Mouse (Mus musculus): ENCODE data around the gene Ctbs. TPM values are rescaled to one million over a fixed set of nuclear protein-coding genes. Genes with fewer than 3 reads are reported as not detected.

Gene Ctbs
- 4.4 and 5.2 TPM in 2 replicates for polyA plus RNA-seq (2016; fragmentation: Nextera tagmentation; extraction: Ambion mirVana)

GRCm38 (mm10) chr3:146449745-146450250, at the start of gene Ctbs:
Gene Ctbs (plus strand): TSS chr3:146449795.
- H3K9me3 ChIP-seq, result no peaks in the 10 kb centered on the region

GRCm38 (mm10) chr3:146403770-146404169, 45.8 kb upstream of the Ctbs start:
- WGBS, result 44% methylated on average over 3 of the region's 3 CpGs
- peaks cover 7% of the 10 kb centered on the region; the same call in 1 of the 2 replicates for H3K36me3 ChIP-seq (replicated peaks)
- H3K27me3 ChIP-seq (replicated peaks; ENCODE audit: low read depth, poor library complexity, severe bottlenecking), result 0 out of 2 replicates have a peak, but pooled peaks cover 5% of the 10 kb centered on the region
- peak overlapping the region; percentile 97 for H3K4me3 ChIP-seq
- no peak for DNase-seq (ENCODE audit: low spot score)
- no peaks in the 10 kb centered on the region for H3K9me3 ChIP-seq
- H3K27ac ChIP-seq (replicated peaks), result peak overlapping the region; percentile 92
- peaks cover 31% of the 10 kb centered on the region for H3K4me1 ChIP-seq

More at GRCm38 (mm10) chr3:146449745-146450250, at the start of gene Ctbs:
- 56% methylated on average over 9 of the region's 9 CpGs for whole genome bisulfite sequencing
- peak within 1 kb of the TSS; percentile 68 for H3K4me3 ChIP-seq
- peaks cover 17% of the 10 kb centered on the region for H3K4me1 ChIP-seq
- peaks cover 12% of the 10 kb centered on the region for H3K36me3 ChIP-seq (replicated peaks)
- H3K27me3 ChIP-seq (replicated peaks; ENCODE audit: low read depth, poor library complexity, severe bottlenecking), result no peaks in the 10 kb centered on the region
- no peak for DNase-seq (ENCODE audit: low spot score)
- peak within 1 kb of the TSS; percentile 91 for H3K27ac ChIP-seq (replicated peaks)

GRCm38 (mm10) chr3:146404311-146405201, 45.0 kb upstream of the Ctbs start, which contains the start of gene Ssx2ip:
Gene Ssx2ip (plus strand): TSS chr3:146404642.
- H3K27me3 ChIP-seq (replicated peaks; ENCODE audit: low read depth, poor library complexity, severe bottlenecking), result 0 out of 2 replicates have a peak, but pooled peaks cover 5% of the 10 kb centered on the region
- WGBS, result under 1% methylated on average over 100 of the region's 100 CpGs
- peak within 1 kb of the TSS; percentile 97 for H3K4me3 ChIP-seq
- H3K4me1 ChIP-seq, result peaks cover 31% of the 10 kb centered on the region
- peak; percentile 98 for DNase-seq (ENCODE audit: low spot score)
- H3K27ac ChIP-seq (replicated peaks), result peak within 1 kb of the TSS; percentile 92
- no peaks in the 10 kb centered on the region for H3K9me3 ChIP-seq
- peaks cover 7% of the 10 kb centered on the region; the same call in 1 of the 2 replicates for H3K36me3 ChIP-seq (replicated peaks)

- Histone ChIP-seq H3K27me3 (replicated peaks; ENCODE audit: low read depth, poor library complexity, severe bottlenecking) (0 out of 2 replicates have a peak, but pooled peaks cover 5% of the 10 kb centered on the region), H3K36me3 (replicated peaks) (peaks cover 9% of the 10 kb centered on the region; the same call in 1 of the 2 replicates), H3K9me3 (no peaks in the 10 kb centered on the region), H3K4me3 (peak overlapping the region; percentile 97), H3K27ac (replicated peaks) (peak overlapping the region; percentile 92), H3K4me1 (peaks cover 31% of the 10 kb centered on the region)
- no peak for DNase-seq (ENCODE audit: low spot score)
- 36% methylated on average over 18 of the region's 18 CpGs for WGBS
Observed at GRCm38 (mm10) chr3:146405213-146406006, 44.2 kb upstream of the Ctbs start.

GRCm38 (mm10) chr3:146406007-146406341, 43.6 kb upstream of the Ctbs start:
- 48% methylated on average over 5 of the region's 5 CpGs for WGBS
- DNase-seq (ENCODE audit: low spot score), result peak; percentile 61
- no peak overlapping the region; the same call in 1 of the 2 replicates for H3K27ac ChIP-seq (replicated peaks)
- peaks cover 31% of the 10 kb centered on the region for H3K4me1 ChIP-seq
- 0 out of 2 replicates have a peak, but pooled peaks cover 5% of the 10 kb centered on the region for H3K27me3 ChIP-seq (replicated peaks; ENCODE audit: low read depth, poor library complexity, severe bottlenecking)
- H3K4me3 ChIP-seq, result peak overlapping the region; percentile 97
- peaks cover 9% of the 10 kb centered on the region; the same call in 1 of the 2 replicates for H3K36me3 ChIP-seq (replicated peaks)
- H3K9me3 ChIP-seq, result no peaks in the 10 kb centered on the region

- Histone ChIP-seq H3K27ac (replicated peaks) (no peak overlapping the region), H3K36me3 (replicated peaks) (peaks cover 9% of the 10 kb centered on the region; the same call in 1 of the 2 replicates), H3K4me3 (peak overlapping the region; percentile 97; the same call in 1 of the 2 replicates), H3K27me3 (replicated peaks; ENCODE audit: low read depth, poor library complexity, severe bottlenecking) (0 out of 2 replicates have a peak, but pooled peaks cover 5% of the 10 kb centered on the region), H3K9me3 (no peaks in the 10 kb centered on the region), H3K4me1 (peaks cover 35% of the 10 kb centered on the region)
- no peak for DNase-seq (ENCODE audit: low spot score)
- WGBS, result 84% methylated on average over 16 of the region's 16 CpGs
Observed at GRCm38 (mm10) chr3:146407086-146407721, 42.4 kb upstream of the Ctbs start.

- DNase-seq (ENCODE audit: low spot score), result no peak
- 85% methylated on average over 7 of the region's 7 CpGs for WGBS
- Histone ChIP-seq H3K27ac (replicated peaks) (no peak overlapping the region), H3K36me3 (replicated peaks) (peaks cover 9% of the 10 kb centered on the region), H3K9me3 (no peaks in the 10 kb centered on the region), H3K4me1 (peaks cover 27% of the 10 kb centered on the region), H3K27me3 (replicated peaks; ENCODE audit: low read depth, poor library complexity, severe bottlenecking) (no peaks in the 10 kb centered on the region), H3K4me3 (no peak overlapping the region)
Observed at GRCm38 (mm10) chr3:146410114-146410513, 39.5 kb upstream of the Ctbs start.

- WGBS, result 91% methylated on average over 2 of the region's 2 CpGs
- peaks cover 22% of the 10 kb centered on the region for H3K36me3 ChIP-seq (replicated peaks)
Observed at GRCm38 (mm10) chr3:146412008-146412407, 37.6 kb upstream of the Ctbs start.

GRCm38 (mm10) chr3:146412480-146412879, 37.1 kb upstream of the Ctbs start:
- no peaks in the 10 kb centered on the region for H3K27me3 ChIP-seq (replicated peaks; ENCODE audit: low read depth, poor library complexity, severe bottlenecking)
- no peak overlapping the region for H3K4me3 ChIP-seq
- H3K27ac ChIP-seq (replicated peaks), result no peak overlapping the region
- no peaks in the 10 kb centered on the region for H3K9me3 ChIP-seq
- H3K36me3 ChIP-seq (replicated peaks), result peaks cover 25% of the 10 kb centered on the region
- no peak for DNase-seq (ENCODE audit: low spot score)
- peaks cover 4% of the 10 kb centered on the region; the same call in 1 of the 2 replicates for H3K4me1 ChIP-seq
- 92% methylated on average over 7 of the region's 7 CpGs for WGBS

More at GRCm38 (mm10) chr3:146412008-146412407, 37.6 kb upstream of the Ctbs start:
- Histone ChIP-seq H3K27ac (replicated peaks) (no peak overlapping the region), H3K4me3 (no peak overlapping the region), H3K9me3 (no peaks in the 10 kb centered on the region), H3K27me3 (replicated peaks; ENCODE audit: low read depth, poor library complexity, severe bottlenecking) (no peaks in the 10 kb centered on the region), H3K4me1 (peaks cover 8% of the 10 kb centered on the region)
- no peak for DNase-seq (ENCODE audit: low spot score)

GRCm38 (mm10) chr3:146413016-146413415, 36.6 kb upstream of the Ctbs start:
- no peak for DNase-seq (ENCODE audit: low spot score)
- H3K9me3 ChIP-seq, result no peaks in the 10 kb centered on the region
- H3K36me3 ChIP-seq (replicated peaks), result peaks cover 27% of the 10 kb centered on the region
- 92% methylated on average over 13 of the region's 13 CpGs for WGBS
- H3K4me1 ChIP-seq, result peaks cover 4% of the 10 kb centered on the region; the same call in 1 of the 2 replicates
- H3K27ac ChIP-seq (replicated peaks), result no peak overlapping the region
- no peaks in the 10 kb centered on the region for H3K27me3 ChIP-seq (replicated peaks; ENCODE audit: low read depth, poor library complexity, severe bottlenecking)
- H3K4me3 ChIP-seq, result no peak overlapping the region

GRCm38 (mm10) chr3:146413992-146414391, 35.6 kb upstream of the Ctbs start:
- no peaks in the 10 kb centered on the region for H3K27me3 ChIP-seq (replicated peaks; ENCODE audit: low read depth, poor library complexity, severe bottlenecking)

More at GRCm38 (mm10) chr3:146413992-146414391, 35.6 kb upstream of the Ctbs start:
- Histone ChIP-seq H3K4me1 (peaks cover 4% of the 10 kb centered on the region; the same call in 1 of the 2 replicates), H3K27ac (replicated peaks) (no peak overlapping the region), H3K4me3 (no peak overlapping the region), H3K36me3 (replicated peaks) (peaks cover 33% of the 10 kb centered on the region), H3K9me3 (no peaks in the 10 kb centered on the region)
- no peak for DNase-seq (ENCODE audit: low spot score)
- WGBS, result 88% methylated on average over 4 of the region's 4 CpGs

All from embryonic facial prominence, embryonic 10.5 days (tissue).